Mouse (Mus musculus) myocyte (in vitro differentiated cells): ENCODE data around the gene Map2k2.

Experiments used
- E2F4 ChIP-seq: IDR thresholded peaks from one replicate; pipeline ENCODE4 v1.6.1; 2011; ENCODE audit warnings: mild to moderate bottlenecking, control low read depth, moderate library complexity; ENCODE audit not compliant: insufficient read depth
- POLR2AphosphoS2 ChIP-seq: IDR thresholded peaks from one replicate; pipeline ENCODE4 v1.6.1; 2011; ENCODE audit warnings: low read depth, control low read depth; ENCODE audit not compliant: insufficient read length
- TCF12 ChIP-seq: IDR thresholded peaks from one replicate; pipeline ENCODE4 v1.6.1; 2011; ENCODE audit warnings: mild to moderate bottlenecking, control low read depth; ENCODE audit not compliant: poor library complexity, insufficient read depth, severe bottlenecking
- USF1 ChIP-seq: IDR thresholded peaks from one replicate; pipeline ENCODE4 v1.6.1; 2011; ENCODE audit warnings: low read depth, mild to moderate bottlenecking, control low read depth, moderate library complexity

DNA sequence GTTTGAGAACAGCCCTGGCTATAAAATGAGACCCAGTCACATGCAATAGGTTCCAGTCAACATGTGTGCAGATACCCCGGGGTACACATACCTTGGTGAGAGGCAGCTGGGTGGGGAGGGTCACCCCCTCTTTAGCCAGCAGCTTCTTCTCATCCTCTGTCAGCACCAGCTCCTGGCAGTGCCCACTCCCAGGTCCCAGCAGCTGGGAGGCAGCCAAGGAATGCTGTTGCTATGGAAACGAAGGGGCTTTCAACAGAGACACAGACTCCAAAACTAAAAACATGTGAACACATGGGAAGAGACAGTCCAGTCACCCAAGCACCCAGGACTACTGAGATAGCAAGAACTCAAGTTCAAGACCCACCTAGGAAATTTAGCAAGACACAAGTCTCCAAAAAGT, 16.5 kb upstream of the Map2k2 start:
- TF ChIP-seq USF1 (no peak), TCF12 (no peak), POLR2AphosphoS2 (no peak), E2F4 (no peak)
